12 mouse cellular contexts compared by ENCODE assay signal in the genomic region with DNA sequence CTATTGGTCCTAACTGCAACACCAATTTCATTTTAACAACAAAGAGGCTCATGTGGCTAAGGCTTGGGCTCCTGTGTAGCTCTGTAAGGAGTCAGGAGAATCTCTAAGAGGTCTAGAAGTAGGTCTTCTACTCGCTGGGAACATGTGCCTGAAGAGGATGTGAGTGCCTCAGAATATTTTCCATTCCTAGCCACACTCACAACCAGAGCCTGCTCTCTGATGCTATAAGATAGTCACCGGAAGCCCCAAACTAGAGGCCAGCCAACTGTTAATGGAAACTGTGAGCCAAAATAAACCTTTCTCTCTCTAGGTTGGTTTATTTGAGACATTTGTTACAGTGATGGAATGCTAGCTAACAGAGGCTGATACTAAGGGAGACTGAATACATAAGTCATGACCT. TPM values are rescaled to one million over a fixed set of nuclear protein-coding genes. Genes with fewer than 3 reads are reported as not detected.
DNase-seq lines count a peak whose midpoint lies in the region; ATAC-seq lines count a peak whose summit lies in the region.
"Had no signal": no experiment of that assay in that cellular context is flagged by ENCODE, and none has a peak within 500 bp of the region (broad histone marks: within the 10 kb centered on the region; RNA-seq: fewer than 3 reads in every experiment).

No protein-coding gene starts in this region.

- no peaks in the 10 kb centered on the region for H3K36me3 ChIP-seq in heart, embryonic 15.5 days
- no peaks in the 10 kb centered on the region for H3K36me3 ChIP-seq in midbrain, embryonic 11.5 days (ENCODE audit: control insufficient read depth, insufficient read depth, low read length)
- H3K36me3 ChIP-seq in midbrain, embryonic 15.5 days (replicated peaks) = no peaks in the 10 kb centered on the region

- intact Hi-C loops in heart, postnatal 14 days (cut with DNase I) = no loop called here

- H3K27me3 ChIP-seq in heart, embryonic 15.5 days = no peaks in the 10 kb centered on the region
- H3K27me3 ChIP-seq in midbrain, embryonic 11.5 days (ENCODE audit: control insufficient read depth, insufficient read depth, low read length) = no peaks in the 10 kb centered on the region
- H3K27me3 ChIP-seq in midbrain, embryonic 15.5 days (replicated peaks) = no peaks in the 10 kb centered on the region

- ATAC-seq in heart, embryonic 15.5 days (replicated peaks; ENCODE audit: insufficient number of reproducible peaks, insufficient read depth, low FRiP score, low read depth) = peak; percentile 27; the same call in 1 of the 2 replicates
- peak; percentile 26 for ATAC-seq in megakaryocyte progenitor cell, adult 5-6 weeks (replicated peaks; ENCODE audit: poor library complexity)
- no peak for ATAC-seq in midbrain, embryonic 11.5 days (ENCODE audit: low FRiP score)
- no peak for ATAC-seq in midbrain, embryonic 15.5 days (replicated peaks)
- ATAC-seq: midbrain, embryonic 16.5 days had no signal

- H3K4me2 ChIP-seq in heart, embryonic 15.5 days = no peak overlapping the region
- H3K4me2 ChIP-seq in midbrain, embryonic 11.5 days = no peak overlapping the region
- no peak overlapping the region for H3K4me2 ChIP-seq in midbrain, embryonic 15.5 days

- 54% methylated on average over 2 of the region's 2 CpGs for WGBS in heart, embryonic 15.5 days
- WGBS in midbrain, embryonic 11.5 days = 78% methylated on average over 2 of the region's 2 CpGs
- WGBS in midbrain, embryonic 15.5 days = 68% methylated on average over 2 of the region's 2 CpGs

- peak; percentile 14 to 30 for DNase-seq in heart, adult 18-20 months
- DNase-seq in heart, postnatal 14 days = no peak
- DNase-seq in B cell, adult 2 months = peak; percentile 25 to 46
- DNase-seq in midbrain, embryonic 11.5 days (ENCODE audit: low spot score, missing footprints) = no peak
- DNase-seq in layer of hippocampus, postnatal 10 days (ENCODE audit: low spot score in 2 of 2) = no peak
- DNase-seq: adrenal gland, adult 8-10 months; cerebellum, adult 18-20 months; lung, adult 2 months had no signal

- peaks cover 6% of the 10 kb centered on the region; the same call in 1 of the 2 replicates for H3K4me1 ChIP-seq in heart, embryonic 15.5 days (replicated peaks)
- H3K4me1 ChIP-seq in midbrain, embryonic 11.5 days (ENCODE audit: control insufficient read depth, insufficient read depth, low read length) = no peaks in the 10 kb centered on the region
- H3K4me1 ChIP-seq in midbrain, embryonic 15.5 days = no peaks in the 10 kb centered on the region

- no peaks in the 10 kb centered on the region for H3K9me3 ChIP-seq in heart, embryonic 15.5 days (replicated peaks)
- no peaks in the 10 kb centered on the region for H3K9me3 ChIP-seq in midbrain, embryonic 11.5 days (ENCODE audit: control insufficient read depth, low read length)
- no peaks in the 10 kb centered on the region for H3K9me3 ChIP-seq in midbrain, embryonic 15.5 days

- H3K27ac ChIP-seq in heart, embryonic 15.5 days = peak overlapping the region; percentile 12; the same call in 1 of the 2 replicates
- no peak overlapping the region for H3K27ac ChIP-seq in midbrain, embryonic 11.5 days (ENCODE audit: low read depth, low read length)
- no peak overlapping the region for H3K27ac ChIP-seq in midbrain, embryonic 15.5 days

- H3K4me3 ChIP-seq in heart, embryonic 15.5 days = no peak overlapping the region
- H3K4me3 ChIP-seq in midbrain, embryonic 11.5 days (ENCODE audit: low read depth, low read length) = no peak overlapping the region
- H3K4me3 ChIP-seq in midbrain, embryonic 15.5 days = no peak overlapping the region

- no peak overlapping the region for H3K9ac ChIP-seq in heart, embryonic 15.5 days
- H3K9ac ChIP-seq in midbrain, embryonic 11.5 days (ENCODE audit: low read length) = no peak overlapping the region
- no peak overlapping the region for H3K9ac ChIP-seq in midbrain, embryonic 15.5 days

RNA-seq across cellular contexts. Expression of gene Fbxo48, which starts 26.4 kb away (rescaled TPM):
- total RNA-seq in heart, adult 18-20 months (2021) = under 1 TPM in 1 of 2 experiments, not detected in 1; 0.25 TPM
- total RNA-seq in heart, postnatal 14 days (2021) = under 1 TPM; 0.50 to 0.61 TPM
- polyA plus RNA-seq in heart, embryonic 15.5 days (2015; fragmentation: Nextera tagmentation; extraction: Ambion mirVana) = 0.77 and 1.3 TPM in 2 replicates
- 7.6 and 12.7 TPM in 2 replicates for total RNA-seq in megakaryocyte progenitor cell, adult 5-6 weeks (2015)
- total RNA-seq in megakaryocyte progenitor cell, adult 5-6 weeks (2017) = 8.1 and 10.3 TPM in 2 replicates
- polyA plus RNA-seq in midbrain, embryonic 11.5 days (2014; fragmentation: Nextera tagmentation; extraction: Ambion mirVana) = 2.4 and 2.8 TPM in 2 replicates
- polyA plus RNA-seq in midbrain, embryonic 15.5 days (2015; fragmentation: Nextera tagmentation; extraction: Ambion mirVana) = 0.32 and 0.37 TPM in 2 replicates
- 1 to 10 TPM in 1 of 2 experiments, under 1 TPM in 1; 0.98 to 2.1 TPM for total RNA-seq in layer of hippocampus, postnatal 10 days (2021)

Comparison
In these comparisons a context has a peak if more than half of its experiments do, and no peak if none do; other contexts are left out.
1. DNase-seq: peak in heart, adult 18-20 months (2 of 2) and B cell, adult 2 months (2 of 2); none in heart, postnatal 14 days (0 of 2), midbrain, embryonic 11.5 days (single experiment) and layer of hippocampus, postnatal 10 days (0 of 2).
2. ATAC-seq: peak in heart, embryonic 15.5 days (single experiment) and megakaryocyte progenitor cell, adult 5-6 weeks (single experiment); none in midbrain, embryonic 11.5 days (single experiment) and midbrain, embryonic 15.5 days (single experiment).